In the genomic region with DNA sequence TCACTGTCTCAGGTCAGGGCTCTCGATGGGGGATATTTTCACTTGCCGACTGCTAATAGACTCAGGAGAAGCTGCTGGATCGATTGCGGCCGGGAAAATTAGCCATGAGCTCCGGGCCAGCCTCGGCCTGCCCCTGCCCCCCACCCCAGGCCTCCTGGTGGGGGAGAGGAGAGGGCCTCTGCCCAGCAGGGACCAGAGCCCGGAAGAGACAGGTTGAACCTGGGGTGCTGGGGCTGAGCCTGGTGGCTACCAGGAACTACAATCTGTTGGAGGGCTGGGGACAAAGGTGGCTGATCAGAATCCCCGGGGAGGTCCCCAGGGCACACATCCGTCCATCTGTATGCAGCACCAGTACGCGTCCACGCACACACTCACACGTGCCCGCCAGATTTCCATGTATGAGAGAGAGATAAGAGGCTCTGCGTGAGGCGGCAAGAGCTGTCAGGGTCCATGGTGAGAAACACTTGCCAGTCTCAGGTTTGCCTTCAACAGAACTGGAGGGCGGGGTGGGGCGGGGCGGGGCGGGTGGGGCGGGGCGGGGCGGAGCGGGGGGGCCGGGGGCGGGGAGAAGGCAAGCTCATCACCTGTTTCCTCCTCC, we compare ENCODE assay signal across 8 mouse cellular contexts.
DNase-seq lines count a peak whose midpoint lies in the region; ATAC-seq and TF ChIP-seq lines count a peak whose summit lies in the region.

No protein-coding gene starts in this region.

- intact Hi-C loops in left cerebral cortex, adult 2 months (cut with DNase I), result no loop called here
- intact Hi-C loops in left cerebral cortex, postnatal 36 days (cut with DNase I), result no loop called here

- H3K9me3 ChIP-seq in forebrain, embryonic 15.5 days, result no peaks in the 10 kb centered on the region
- H3K9me3 ChIP-seq in liver, embryonic 12.5 days (replicated peaks), result peaks cover 20% of the 10 kb centered on the region; the same call in 1 of the 2 replicates

- H3K27ac ChIP-seq in left cerebral cortex, adult 2 months, result peak overlapping the region; percentile 28; the same call in 1 of the 2 replicates
- H3K27ac ChIP-seq in forebrain, embryonic 15.5 days (replicated peaks), result peak overlapping the region; percentile 95
- H3K27ac ChIP-seq in liver, embryonic 12.5 days, result no peak overlapping the region
- peak overlapping the region; percentile 35 for H3K27ac ChIP-seq in olfactory bulb, adult 2 months (ENCODE audit: insufficient read depth, low read depth, low read length)

- DNase-seq in left cerebral cortex, adult 2 months (ENCODE audit: extremely low spot score in 1 of 2, low spot score in 2 of 2), result no peak
- DNase-seq in left cerebral cortex, postnatal 36 days (ENCODE audit: low spot score in 2 of 2), result no peak
- DNase-seq in spleen, postnatal 10 days (ENCODE audit: low spot score in 2 of 2), result no peak
- DNase-seq in urinary bladder, postnatal 10 days (ENCODE audit: low spot score), result no peak
- DNase-seq in Muller cell, postnatal 12 days (ENCODE audit: inconsistent ontology term), result no peak

- no peak for TF ChIP-seq CTCF in left cerebral cortex, adult 2 months (IDR thresholded peaks at IDR 0.05)
- TF ChIP-seq CTCF in olfactory bulb, adult 2 months (IDR thresholded peaks at IDR 0.05; ENCODE audit: insufficient read depth, low read depth, low read length), result no peak

- H3K36me3 ChIP-seq in forebrain, embryonic 15.5 days, result no peaks in the 10 kb centered on the region
- H3K36me3 ChIP-seq in liver, embryonic 12.5 days, result no peaks in the 10 kb centered on the region

- peak overlapping the region; percentile 45 for H3K9ac ChIP-seq in forebrain, embryonic 15.5 days (replicated peaks)
- H3K9ac ChIP-seq in liver, embryonic 12.5 days, result no peak overlapping the region

- H3K4me3 ChIP-seq in left cerebral cortex, adult 2 months, result peak overlapping the region; percentile 5; the same call in 1 of the 2 replicates
- H3K4me3 ChIP-seq in forebrain, embryonic 15.5 days, result no peak overlapping the region
- no peak overlapping the region; the same call in 1 of the 2 replicates for H3K4me3 ChIP-seq in liver, embryonic 12.5 days
- no peak overlapping the region for H3K4me3 ChIP-seq in olfactory bulb, adult 2 months (ENCODE audit: insufficient read depth, low read depth, low read length)

- H3K4me2 ChIP-seq in forebrain, embryonic 15.5 days (replicated peaks), result peak overlapping the region; percentile 32
- peak overlapping the region; percentile 51 for H3K4me2 ChIP-seq in liver, embryonic 12.5 days

- ATAC-seq in forebrain, embryonic 15.5 days (replicated peaks), result no peak; the same call in 1 of the 2 replicates
- ATAC-seq in liver, embryonic 12.5 days, result peak; percentile 49; the same call in 1 of the 2 replicates

- H3K27me3 ChIP-seq in forebrain, embryonic 15.5 days, result no peaks in the 10 kb centered on the region
- H3K27me3 ChIP-seq in liver, embryonic 12.5 days (replicated peaks), result peaks cover 10% of the 10 kb centered on the region; the same call in 1 of the 2 replicates

- no peak for TF ChIP-seq POLR2A in olfactory bulb, adult 2 months (IDR thresholded peaks at IDR 0.05; ENCODE audit: insufficient read depth, low read depth, low read length)

- H3K4me1 ChIP-seq in forebrain, embryonic 15.5 days, result peaks cover 48% of the 10 kb centered on the region
- H3K4me1 ChIP-seq in liver, embryonic 12.5 days, result peaks cover 22% of the 10 kb centered on the region
- H3K4me1 ChIP-seq in olfactory bulb, adult 2 months (ENCODE audit: control insufficient read depth, insufficient read depth, low read length), result peaks cover 18% of the 10 kb centered on the region

- 12% methylated on average over 27 of the region's 27 CpGs for WGBS in forebrain, embryonic 15.5 days
- WGBS in liver, embryonic 12.5 days (ENCODE audit: insufficient replicate concordance), result 25% methylated on average over 23 of the region's 27 CpGs
- WGBS in olfactory bulb, adult 2 months, result 31% methylated on average over 27 of the region's 27 CpGs
